Mouse (Mus musculus) forebrain, embryonic 16.5 days (tissue): Measurements from ENCODE around the gene Farp1. TPM values are rescaled to one million over a fixed set of nuclear protein-coding genes. Genes with fewer than 3 reads are reported as not detected.
"Not testable (repeated sequence)": the region's sequence is repeated elsewhere in the genome, so short reads cannot be mapped to it uniquely, and the experiment has no call there.

Source experiments
- ATAC-seq: fragments of 200-750 bp; cut with Nextera tagmentation; 2 replicates; pipeline ENCODE4 v1.8.0; 2017; ENCODE audit warnings: mild to moderate bottlenecking, moderate library complexity
- H3K27ac ChIP-seq: fragments of 300-500 bp; sonication (generic); 2 replicates; pipeline ENCODE4 v1.5.1; 2014; ENCODE audit warnings: low read length, control low read depth
- H3K27me3 ChIP-seq: fragments of 300-500 bp; sonication (generic); replicated peaks from 2 replicates; pipeline ENCODE4 v1.6.1; 2014; ENCODE audit warnings: low read length; ENCODE audit not compliant: control insufficient read depth, insufficient read depth
- H3K36me3 ChIP-seq: fragments of 300-500 bp; sonication (generic); 2 replicates; pipeline ENCODE4 v1.6.1; 2014; ENCODE audit not compliant: control insufficient read depth, insufficient read depth
- H3K4me1 ChIP-seq: fragments of 300-500 bp; sonication (generic); replicated peaks from 2 replicates; pipeline ENCODE4 v1.6.1; 2014; ENCODE audit warnings: low read length; ENCODE audit not compliant: control insufficient read depth, insufficient read depth
- H3K4me2 ChIP-seq: fragments of 300-500 bp; sonication (generic); 2 replicates; pipeline ENCODE4 v1.6.1; 2014; ENCODE audit warnings: mild to moderate bottlenecking, low read length, control low read depth
- H3K4me3 ChIP-seq: fragments of 300-500 bp; sonication (generic); replicated peaks from 2 replicates; pipeline ENCODE4 v1.5.1; 2014; ENCODE audit warnings: mild to moderate bottlenecking, low read length, control low read depth
- H3K9ac ChIP-seq: fragments of 300-500 bp; sonication (generic); replicated peaks from 2 replicates; pipeline ENCODE4 v1.6.1; 2014; ENCODE audit warnings: low read depth, low read length, control low read depth
- H3K9me3 ChIP-seq: fragments of 300-500 bp; sonication (generic); 2 replicates; pipeline ENCODE4 v1.6.1; 2016; ENCODE audit warnings: low read length; ENCODE audit not compliant: control insufficient read depth
- WGBS: fragments of 180-500 bp; shearing (Covaris S2); extraction: QIAGEN DNeasy Blood & Tissue Kit; methylation state at CpG from one replicate; pipeline ENCODE4 v1.1.7; 2014; 5-methylcytosine and 5-hydroxymethylcytosine counted together
- polyA plus RNA-seq: library from polyadenylated mRNA; unstranded; fragments of >200 nt; fragmentation: Nextera tagmentation; extraction: Ambion mirVana; gene quantifications from 2 replicates; pipeline ENCODE4 v1.2.1, GENCODE M21; 2015

Farp1 gene
- polyA plus RNA-seq, 1 experiment from 2014 or later = 43.6 TPM

DNA sequence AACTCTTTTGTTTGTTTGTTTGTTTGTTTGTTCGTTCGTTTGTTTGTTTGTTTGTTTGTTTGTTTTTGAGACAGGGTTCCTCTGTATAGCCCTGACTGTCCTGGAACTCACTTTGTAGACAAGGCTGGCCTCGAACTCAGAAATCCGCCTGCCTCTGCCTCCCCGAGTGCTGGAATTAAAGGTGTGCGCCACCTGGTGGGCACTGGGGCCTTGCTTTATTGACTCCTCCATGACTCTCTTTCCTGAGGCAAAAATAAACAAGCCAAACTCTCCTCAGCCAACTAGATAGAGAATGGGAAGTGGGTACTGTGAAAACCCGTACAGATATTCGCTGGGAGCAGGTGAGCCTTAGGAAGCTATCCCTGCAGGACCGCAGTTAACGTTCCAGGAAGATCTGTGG, 154.8 kb downstream of the Farp1 start:
- not testable (repeated sequence) for H3K9me3 ChIP-seq, H3K27me3 ChIP-seq, H3K27ac ChIP-seq, H3K9ac ChIP-seq, H3K4me3 ChIP-seq, H3K36me3 ChIP-seq, H3K4me2 ChIP-seq, ATAC-seq
- H3K4me1 ChIP-seq = peaks cover 11% of the 10 kb centered on the region
- 96% methylated on average over 10 of the region's 10 CpGs for WGBS

DNA sequence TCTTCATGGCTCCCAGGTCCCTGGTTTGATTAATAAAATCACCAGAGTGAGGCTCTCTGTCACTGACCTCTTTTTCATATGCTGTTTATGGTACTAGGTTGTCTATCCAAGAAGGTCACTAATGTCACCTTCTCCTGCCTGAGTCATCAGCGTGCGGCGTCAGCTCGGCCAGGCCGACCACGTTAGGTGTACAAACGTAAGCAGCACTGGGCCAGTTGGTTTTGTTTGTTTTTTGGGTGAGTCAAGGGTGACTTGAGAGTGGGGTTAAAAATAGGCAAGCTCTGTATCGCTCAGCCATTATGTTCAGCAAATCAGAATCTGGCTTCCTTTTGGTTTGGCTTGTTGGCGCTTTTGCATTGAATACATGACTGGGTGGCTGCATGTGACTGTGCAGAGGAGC, 155.4 kb downstream of the Farp1 start:
- ATAC-seq = no peak
- no peaks in the 10 kb centered on the region for H3K36me3 ChIP-seq
- no peak overlapping the region for H3K27ac ChIP-seq
- no peaks in the 10 kb centered on the region for H3K27me3 ChIP-seq
- 92% methylated on average over 9 of the region's 9 CpGs for WGBS
- no peak overlapping the region for H3K9ac ChIP-seq
- H3K4me2 ChIP-seq = no peak overlapping the region
- H3K4me3 ChIP-seq = no peak overlapping the region
- peaks cover 11% of the 10 kb centered on the region for H3K4me1 ChIP-seq
- 0 out of 2 replicates have a peak, but pooled peaks cover under 1% of the 10 kb centered on the region for H3K9me3 ChIP-seq

DNA sequence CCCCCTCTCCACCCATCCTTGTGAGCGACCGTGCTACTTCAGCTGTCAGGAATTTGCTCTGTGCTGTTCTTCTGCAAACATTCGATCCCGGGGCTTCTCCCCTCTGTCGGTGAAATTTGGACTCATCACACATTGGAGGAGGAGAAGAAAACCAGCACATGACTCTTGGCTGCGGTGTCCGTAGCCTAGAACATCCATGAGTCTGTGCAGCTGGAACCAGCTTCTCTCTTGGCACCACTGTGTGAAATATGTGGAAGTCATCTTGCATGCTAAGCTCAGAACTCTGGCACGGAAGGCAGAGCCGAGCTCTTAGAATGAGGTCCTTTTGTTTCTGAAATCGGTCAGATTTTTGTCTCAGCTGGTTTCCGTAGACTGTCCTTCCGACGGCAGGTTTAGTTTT, 156.7 kb downstream of the Farp1 start:
- 0 out of 2 replicates have a peak, but pooled peaks cover 4% of the 10 kb centered on the region for H3K9me3 ChIP-seq
- H3K9ac ChIP-seq = no peak overlapping the region
- peak overlapping the region; percentile 80 for H3K27ac ChIP-seq
- H3K36me3 ChIP-seq = no peaks in the 10 kb centered on the region
- H3K4me2 ChIP-seq = peak overlapping the region; percentile 16; the same call in 1 of the 2 replicates
- no peaks in the 10 kb centered on the region for H3K27me3 ChIP-seq
- ATAC-seq = peak; percentile 67
- peaks cover 11% of the 10 kb centered on the region for H3K4me1 ChIP-seq
- no peak overlapping the region for H3K4me3 ChIP-seq
- WGBS = 41% methylated on average over 13 of the region's 13 CpGs

DNA sequence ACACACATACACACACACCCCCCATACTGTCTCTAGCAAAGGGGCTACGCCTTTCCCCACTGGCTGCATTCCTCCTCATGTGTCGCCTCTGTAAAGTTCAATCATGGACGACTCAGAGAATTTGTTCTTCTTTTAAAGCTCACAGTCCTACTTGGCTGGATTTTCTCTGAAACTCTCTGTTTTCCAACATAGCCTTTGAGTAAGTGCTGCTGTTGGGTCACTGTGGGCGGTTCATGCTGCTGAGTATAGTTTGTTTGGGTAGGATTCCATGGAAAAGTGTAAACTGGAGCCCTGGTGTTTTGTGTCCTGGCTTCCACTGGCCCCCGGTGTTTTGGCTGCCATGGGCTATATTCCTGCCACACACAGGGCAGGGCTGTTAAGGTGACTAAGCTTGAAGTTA, 157.4 kb downstream of the Farp1 start:
- no peak overlapping the region for H3K9ac ChIP-seq
- no peak overlapping the region for H3K4me3 ChIP-seq
- no peak for ATAC-seq
- 0 out of 2 replicates have a peak, but pooled peaks cover 4% of the 10 kb centered on the region for H3K9me3 ChIP-seq
- H3K4me2 ChIP-seq = no peak overlapping the region
- WGBS = 54% methylated on average over 5 of the region's 5 CpGs
- H3K4me1 ChIP-seq = peaks cover 11% of the 10 kb centered on the region
- H3K27ac ChIP-seq = peak overlapping the region; percentile 80; the same call in 1 of the 2 replicates
- H3K36me3 ChIP-seq = no peaks in the 10 kb centered on the region
- H3K27me3 ChIP-seq = no peaks in the 10 kb centered on the region

DNA sequence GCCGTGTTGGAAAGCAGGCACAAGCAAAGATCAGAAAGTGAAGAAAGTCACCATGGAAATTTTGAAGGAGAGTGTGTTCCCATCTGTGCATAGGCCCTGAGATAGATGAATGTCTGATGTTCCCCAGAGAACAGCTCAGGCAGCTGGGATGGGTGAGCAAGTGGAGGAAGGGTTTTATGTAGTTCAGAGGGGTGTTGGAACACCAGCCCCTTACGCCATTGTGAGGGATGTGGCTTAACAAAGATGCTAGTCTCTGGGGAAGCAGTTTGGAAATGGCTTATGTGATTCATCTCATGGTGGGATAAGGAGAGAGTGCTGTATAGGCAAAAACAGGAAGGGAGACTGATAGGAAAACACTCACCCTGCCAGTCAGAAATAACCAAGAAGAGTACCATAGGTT, 159.0 kb downstream of the Farp1 start:
- H3K9ac ChIP-seq = no peak overlapping the region
- no peak overlapping the region for H3K4me2 ChIP-seq
- peaks cover 13% of the 10 kb centered on the region for H3K4me1 ChIP-seq
- H3K27ac ChIP-seq = no peak overlapping the region
- H3K36me3 ChIP-seq = no peaks in the 10 kb centered on the region
- H3K9me3 ChIP-seq = 0 out of 2 replicates have a peak, but pooled peaks cover 4% of the 10 kb centered on the region
- H3K27me3 ChIP-seq = no peaks in the 10 kb centered on the region
- ATAC-seq = no peak
- H3K4me3 ChIP-seq = no peak overlapping the region
- 88% methylated on average over 2 of the region's 2 CpGs for WGBS

DNA sequence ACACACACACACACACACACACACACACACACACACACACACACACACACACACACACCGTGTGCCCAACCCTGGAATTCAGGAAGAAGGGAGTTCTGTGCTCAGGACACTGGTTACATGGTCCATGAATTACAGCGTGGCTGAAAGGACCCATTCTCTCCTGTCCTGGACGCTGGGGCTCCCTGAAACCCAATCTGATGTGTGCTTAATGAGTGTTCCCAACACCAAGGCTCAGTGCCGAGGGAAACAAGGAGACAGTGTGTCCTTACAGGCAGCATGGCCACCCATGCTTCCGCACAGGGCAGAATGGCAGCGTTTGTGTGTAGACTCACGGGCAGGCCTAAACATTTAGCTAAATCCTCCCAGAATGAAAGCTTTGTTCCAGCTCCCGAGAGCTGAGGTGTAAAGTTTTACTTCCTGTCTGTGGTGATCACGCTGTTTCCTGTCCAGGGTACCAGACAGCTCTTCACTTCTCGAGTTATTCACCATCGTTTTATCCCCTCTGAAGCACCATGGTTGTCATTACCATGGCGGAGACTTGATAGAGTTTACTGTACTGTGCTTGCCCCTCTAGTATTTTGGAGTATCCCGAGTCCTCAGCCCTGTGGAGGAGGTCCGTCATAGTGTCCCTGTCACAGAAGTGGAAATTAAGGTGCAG, 164.0 kb downstream of the Farp1 start:
- Histone ChIP-seq H3K9ac (no peak overlapping the region), H3K4me3 (no peak overlapping the region), H3K27ac (no peak overlapping the region; the same call in 1 of the 2 replicates), H3K4me2 (no peak overlapping the region), H3K9me3 (0 out of 2 replicates have a peak, but pooled peaks cover 4% of the 10 kb centered on the region), H3K4me1 (peaks cover 16% of the 10 kb centered on the region), H3K36me3 (no peaks in the 10 kb centered on the region), H3K27me3 (no peaks in the 10 kb centered on the region)
- 23% methylated on average over 14 of the region's 14 CpGs for WGBS
- peak; percentile 86 for ATAC-seq

DNA sequence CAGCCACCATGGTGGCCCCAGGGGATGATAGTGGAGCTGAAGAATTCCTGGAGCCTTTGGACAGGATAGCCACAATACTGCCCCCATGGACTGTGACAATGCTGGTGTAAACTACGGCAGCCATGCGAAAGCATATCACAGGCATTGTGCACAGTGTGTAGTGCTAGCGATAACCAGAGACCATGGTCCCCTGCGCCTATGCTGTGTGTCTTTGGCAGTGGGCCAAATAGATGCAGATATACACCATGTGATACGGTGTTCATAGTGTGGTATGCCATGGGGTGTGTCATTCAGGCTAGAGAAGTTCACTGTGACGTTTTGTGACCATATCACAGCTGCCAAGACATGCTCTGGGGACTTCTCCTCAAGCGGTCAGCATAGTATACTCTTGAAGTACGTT, 164.8 kb downstream of the Farp1 start:
- H3K27me3 ChIP-seq = no peaks in the 10 kb centered on the region
- no peak overlapping the region for H3K9ac ChIP-seq
- H3K4me2 ChIP-seq = no peak overlapping the region
- H3K27ac ChIP-seq = no peak overlapping the region
- no peak overlapping the region for H3K4me3 ChIP-seq
- H3K36me3 ChIP-seq = no peaks in the 10 kb centered on the region
- H3K9me3 ChIP-seq = 0 out of 2 replicates have a peak, but pooled peaks cover 4% of the 10 kb centered on the region
- WGBS = 53% methylated on average over 8 of the region's 8 CpGs
- peak; percentile 68 for ATAC-seq
- H3K4me1 ChIP-seq = peaks cover 16% of the 10 kb centered on the region

DNA sequence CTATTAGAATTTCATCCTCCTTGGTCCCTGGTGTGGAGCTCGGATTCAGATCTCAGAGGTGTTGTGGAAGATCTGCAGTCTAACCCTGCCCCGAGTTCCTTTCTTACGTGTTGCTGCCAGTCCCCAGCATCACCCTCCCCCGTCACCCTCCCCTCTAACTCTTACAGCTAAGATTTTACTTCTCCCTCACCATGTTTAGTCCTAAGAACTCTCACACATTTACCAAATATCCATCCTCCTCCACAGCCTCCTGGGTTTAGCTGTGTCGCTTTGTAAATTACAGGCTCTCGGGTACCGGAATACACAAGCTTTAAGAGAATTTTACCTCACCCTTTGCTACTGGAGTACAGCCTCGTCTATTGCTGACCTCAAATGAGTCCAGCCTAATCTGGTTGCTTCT, 165.4 kb downstream of the Farp1 start:
- H3K27me3 ChIP-seq = no peaks in the 10 kb centered on the region
- H3K36me3 ChIP-seq = no peaks in the 10 kb centered on the region
- no peak overlapping the region for H3K27ac ChIP-seq
- 77% methylated on average over 8 of the region's 8 CpGs for WGBS
- peaks cover 16% of the 10 kb centered on the region for H3K4me1 ChIP-seq
- no peak overlapping the region for H3K9ac ChIP-seq
- H3K4me2 ChIP-seq = no peak overlapping the region
- no peak overlapping the region for H3K4me3 ChIP-seq
- ATAC-seq = no peak
- H3K9me3 ChIP-seq = 0 out of 2 replicates have a peak, but pooled peaks cover 3% of the 10 kb centered on the region

DNA sequence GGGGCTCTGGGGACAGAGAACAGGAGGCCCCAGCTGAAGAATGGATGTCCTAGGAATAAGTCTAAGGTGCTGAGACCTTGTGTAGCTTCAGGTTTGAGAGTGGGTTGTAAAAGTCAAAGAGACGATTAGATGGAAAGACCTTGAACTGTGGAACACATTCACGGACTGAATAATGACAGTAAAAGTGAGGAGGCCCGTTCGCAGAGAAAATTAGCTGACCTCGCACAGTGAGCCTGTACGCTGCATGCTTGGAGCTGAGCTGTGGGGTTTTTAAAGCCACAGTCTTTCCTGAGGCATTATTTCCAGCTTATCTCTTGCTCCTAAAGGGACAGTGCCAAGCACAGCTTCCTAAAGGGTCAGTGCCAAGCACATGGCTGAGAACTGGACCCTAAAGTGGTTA, 166.2 kb downstream of the Farp1 start:
- peak overlapping the region; percentile 8 for H3K27ac ChIP-seq
- H3K4me1 ChIP-seq = peaks cover 16% of the 10 kb centered on the region
- H3K9ac ChIP-seq = no peak overlapping the region
- no peaks in the 10 kb centered on the region for H3K27me3 ChIP-seq
- no peaks in the 10 kb centered on the region for H3K9me3 ChIP-seq
- ATAC-seq = no peak
- no peak overlapping the region for H3K4me3 ChIP-seq
- no peaks in the 10 kb centered on the region for H3K36me3 ChIP-seq
- no peak overlapping the region for H3K4me2 ChIP-seq
- 74% methylated on average over 6 of the region's 6 CpGs for WGBS
